Mouse (Mus musculus): ENCODE measurements around the gene Nek3. TPM values are rescaled to one million over a fixed set of nuclear protein-coding genes. Genes with fewer than 3 reads are reported as not detected.

Gene Nek3
- total RNA-seq (2014; rRNA removed), result 4.6 and 7.1 TPM in 2 replicates
- 4.3 and 5.9 TPM in 2 replicates for polyA plus RNA-seq (2015; fragmentation: Nextera tagmentation; extraction: Ambion mirVana)

- Histone ChIP-seq H3K27ac (ENCODE audit: low read depth, low read length) (peak within 1 kb of the TSS; percentile 82), H3K4me2 (ENCODE audit: low read depth) (peak within 1 kb of the TSS; percentile 52), H3K27me3 (ENCODE audit: insufficient read depth, low read length) (no peaks in the 10 kb centered on the region), H3K9me3 (ENCODE audit: low read length) (no peaks in the 10 kb centered on the region), H3K9ac (peak within 1 kb of the TSS; percentile 62), H3K36me3 (ENCODE audit: insufficient read depth) (no peaks in the 10 kb centered on the region), H3K4me3 (ENCODE audit: low read depth, low read length) (peak within 1 kb of the TSS; percentile 58), H3K4me1 (ENCODE audit: insufficient read depth) (no peaks in the 10 kb centered on the region)
- peak; percentile 72 for TF ChIP-seq CTCF (IDR thresholded peaks at IDR 0.05; ENCODE audit: low read depth)
- peak; percentile 96 for DNase-seq
- ATAC-seq, result peak; percentile 98
- WGBS, result under 1% methylated on average over 38 of the region's 43 CpGs
These were observed at the start of gene Nek3 for GRCm38 (mm10) chr8:22166080-22166603. Nek3 (minus strand) TSS chr8:22166435.

GRCm38 (mm10) chr8:22214826-22215225 lies 48.6 kb upstream of the Nek3 start:
- no peak for ATAC-seq
- Histone ChIP-seq H3K27ac (ENCODE audit: low read depth, low read length) (no peak overlapping the region), H3K4me3 (ENCODE audit: low read depth, low read length) (no peak overlapping the region), H3K36me3 (ENCODE audit: insufficient read depth) (peaks cover 53% of the 10 kb centered on the region), H3K4me2 (ENCODE audit: low read depth) (no peak overlapping the region), H3K9me3 (ENCODE audit: low read length) (no peaks in the 10 kb centered on the region), H3K27me3 (ENCODE audit: insufficient read depth, low read length) (no peaks in the 10 kb centered on the region), H3K9ac (no peak overlapping the region), H3K4me1 (ENCODE audit: insufficient read depth) (no peaks in the 10 kb centered on the region)
- DNase-seq, result no peak
- TF ChIP-seq CTCF (IDR thresholded peaks at IDR 0.05; ENCODE audit: low read depth), result no peak
- WGBS, result 97% methylated on average over 10 of the region's 10 CpGs

DNA sequence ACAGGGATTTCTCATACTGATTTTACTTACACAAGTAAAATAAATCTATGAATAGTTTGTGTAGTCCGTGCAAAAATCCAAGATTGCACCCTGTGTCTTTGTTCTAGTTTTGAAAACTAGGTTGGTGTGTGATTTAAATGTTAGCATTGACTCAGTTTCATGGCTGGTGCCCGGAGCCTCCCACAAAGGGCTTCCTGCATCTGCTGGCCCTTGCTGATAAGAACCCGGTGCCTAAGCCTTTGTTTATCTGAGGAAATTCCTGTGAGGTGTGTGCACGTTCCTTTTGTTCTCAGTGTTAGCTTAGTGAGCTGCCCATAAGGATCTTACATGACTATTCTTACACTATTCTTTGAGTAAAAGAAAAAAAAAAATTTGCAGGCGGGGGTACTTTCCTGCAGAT lies 42.8 kb upstream of the Nek3 start:
- DNase-seq (no peak), ATAC-seq (no peak)
- H3K27ac ChIP-seq (ENCODE audit: low read depth, low read length), result no peak overlapping the region
- H3K4me1 ChIP-seq (ENCODE audit: insufficient read depth), result no peaks in the 10 kb centered on the region
- 58% methylated on average over 5 of the region's 5 CpGs for WGBS
- H3K9me3 ChIP-seq (ENCODE audit: low read length), result no peaks in the 10 kb centered on the region
- TF ChIP-seq CTCF (IDR thresholded peaks at IDR 0.05; ENCODE audit: low read depth), result no peak
- no peak overlapping the region for H3K4me2 ChIP-seq (ENCODE audit: low read depth)
- no peak overlapping the region for H3K9ac ChIP-seq
- H3K4me3 ChIP-seq (ENCODE audit: low read depth, low read length), result no peak overlapping the region
- H3K27me3 ChIP-seq (ENCODE audit: insufficient read depth, low read length), result no peaks in the 10 kb centered on the region
- H3K36me3 ChIP-seq (ENCODE audit: insufficient read depth), result peaks cover 24% of the 10 kb centered on the region

DNA sequence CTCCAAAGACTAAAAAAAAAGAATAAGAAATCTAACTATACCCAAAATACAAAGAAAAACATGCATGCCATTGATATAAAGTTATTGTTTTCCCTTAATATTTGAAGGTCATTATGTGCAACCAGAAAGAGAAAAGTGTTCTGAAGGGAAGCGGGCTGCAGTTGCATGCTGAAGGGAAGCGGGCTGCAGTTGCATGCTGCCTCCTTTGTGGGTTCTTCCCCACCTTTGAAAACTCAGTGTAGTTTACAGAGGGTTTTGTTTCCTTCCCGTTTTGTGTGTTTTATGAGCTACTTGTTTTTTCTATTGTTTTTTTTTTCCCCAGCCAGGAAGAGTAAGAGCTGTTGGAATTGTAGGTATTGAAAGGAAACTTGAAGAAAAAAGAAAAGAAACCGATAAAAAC lies 41.3 kb upstream of the Nek3 start:
- DNase-seq (no peak), ATAC-seq (no peak)
- H3K36me3 ChIP-seq (ENCODE audit: insufficient read depth), result peaks cover 24% of the 10 kb centered on the region
- no peak overlapping the region for H3K4me3 ChIP-seq (ENCODE audit: low read depth, low read length)
- no peak overlapping the region for H3K9ac ChIP-seq
- 77% methylated on average over 4 of the region's 4 CpGs for WGBS
- H3K27ac ChIP-seq (ENCODE audit: low read depth, low read length), result no peak overlapping the region
- H3K27me3 ChIP-seq (ENCODE audit: insufficient read depth, low read length), result no peaks in the 10 kb centered on the region
- H3K4me1 ChIP-seq (ENCODE audit: insufficient read depth), result no peaks in the 10 kb centered on the region
- H3K9me3 ChIP-seq (ENCODE audit: low read length), result no peaks in the 10 kb centered on the region
- H3K4me2 ChIP-seq (ENCODE audit: low read depth), result no peak overlapping the region
- no peak for TF ChIP-seq CTCF (IDR thresholded peaks at IDR 0.05; ENCODE audit: low read depth)

- Histone ChIP-seq H3K27me3 (ENCODE audit: insufficient read depth, low read length) (no peaks in the 10 kb centered on the region), H3K4me3 (ENCODE audit: low read depth, low read length) (no peak overlapping the region), H3K9me3 (ENCODE audit: low read length) (no peaks in the 10 kb centered on the region), H3K4me1 (ENCODE audit: insufficient read depth) (peaks cover under 1% of the 10 kb centered on the region; the same call in 1 of the 2 replicates), H3K27ac (ENCODE audit: low read depth, low read length) (no peak overlapping the region), H3K9ac (no peak overlapping the region), H3K36me3 (ENCODE audit: insufficient read depth) (peaks cover 14% of the 10 kb centered on the region), H3K4me2 (ENCODE audit: low read depth) (no peak overlapping the region)
- DNase-seq (no peak), ATAC-seq (no peak)
- WGBS, result 97% methylated on average over 8 of the region's 8 CpGs
- no peak for TF ChIP-seq CTCF (IDR thresholded peaks at IDR 0.05; ENCODE audit: low read depth)
These were observed 33.2 kb upstream of the Nek3 start for GRCm38 (mm10) chr8:22199481-22199880.

- H3K4me2 ChIP-seq (ENCODE audit: low read depth), result no peak overlapping the region
- peak; percentile 12; the same call in 1 of the 2 replicates for ATAC-seq
- peaks cover 11% of the 10 kb centered on the region; the same call in 1 of the 2 replicates for H3K4me1 ChIP-seq (ENCODE audit: insufficient read depth)
- H3K27ac ChIP-seq (ENCODE audit: low read depth, low read length), result no peak overlapping the region
- TF ChIP-seq CTCF (IDR thresholded peaks at IDR 0.05; ENCODE audit: low read depth), result no peak
- H3K36me3 ChIP-seq (ENCODE audit: insufficient read depth), result peaks cover 14% of the 10 kb centered on the region
- H3K27me3 ChIP-seq (ENCODE audit: insufficient read depth, low read length), result no peaks in the 10 kb centered on the region
- no peak overlapping the region for H3K9ac ChIP-seq
- H3K9me3 ChIP-seq (ENCODE audit: low read length), result no peaks in the 10 kb centered on the region
- no peak for DNase-seq
- WGBS, result 83% methylated on average over 6 of the region's 6 CpGs
- no peak overlapping the region for H3K4me3 ChIP-seq (ENCODE audit: low read depth, low read length)
These were observed 31.7 kb upstream of the Nek3 start for GRCm38 (mm10) chr8:22197914-22198313.

DNA sequence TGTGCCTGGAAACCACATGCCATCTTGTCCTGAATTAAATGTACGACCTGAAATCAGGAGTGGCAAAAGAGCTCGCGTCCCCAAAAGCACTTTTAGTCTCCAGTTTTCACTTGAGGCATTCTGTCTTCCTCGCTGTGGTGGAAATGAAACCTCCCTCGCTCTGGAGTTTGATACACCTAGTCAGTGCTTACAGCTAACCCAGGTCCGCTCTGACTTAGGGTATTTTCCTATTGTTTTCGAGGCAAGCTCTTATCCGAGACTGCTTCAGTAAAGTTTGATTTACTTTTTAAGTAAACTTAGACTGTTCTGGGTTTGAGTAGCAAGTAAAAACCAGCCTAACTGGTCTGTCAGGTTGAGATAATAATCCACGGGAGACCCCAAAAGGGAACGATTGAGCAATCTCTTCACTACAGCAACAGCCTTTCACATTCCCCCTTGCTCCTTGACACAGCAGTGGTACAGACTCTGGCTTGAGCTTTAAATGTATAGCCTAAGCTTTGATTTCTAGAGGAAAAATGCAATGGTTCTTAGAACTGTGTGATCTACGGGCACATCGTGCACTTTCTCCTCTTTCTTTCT lies 27.3 kb upstream of the Nek3 start:
- H3K4me1 ChIP-seq (ENCODE audit: insufficient read depth), result peaks cover 11% of the 10 kb centered on the region; the same call in 1 of the 2 replicates
- H3K4me2 ChIP-seq (ENCODE audit: low read depth), result peak overlapping the region; percentile 61
- H3K27ac ChIP-seq (ENCODE audit: low read depth, low read length), result peak overlapping the region; percentile 92
- no peaks in the 10 kb centered on the region for H3K9me3 ChIP-seq (ENCODE audit: low read length)
- peak overlapping the region; percentile 97 for H3K4me3 ChIP-seq (ENCODE audit: low read depth, low read length)
- ATAC-seq (peak; percentile 3; the same call in 1 of the 2 replicates), DNase-seq (peak; percentile 67)
- peak overlapping the region; percentile 89 for H3K9ac ChIP-seq
- WGBS, result 12% methylated on average over 12 of the region's 12 CpGs
- H3K36me3 ChIP-seq (ENCODE audit: insufficient read depth), result no peaks in the 10 kb centered on the region
- TF ChIP-seq CTCF (IDR thresholded peaks at IDR 0.05; ENCODE audit: low read depth), result no peak
- no peaks in the 10 kb centered on the region for H3K27me3 ChIP-seq (ENCODE audit: insufficient read depth, low read length)

Measured in forebrain, postnatal 0 days (tissue).